Mouse (Mus musculus): ENCODE measurements at regions not wholly inside any gene's neighbourhood (a gene's known extent, or its start where the extent isn't known, plus 50 kb on each side); places are given as distances from the start of the nearest gene placed in this dataset.

- Histone ChIP-seq H3K4me1 (ENCODE audit: control insufficient read depth in 1 of 2, insufficient read depth in 2 of 2, low read length in 2 of 2) (peaks cover 3 to 8% of the 10 kb centered on the region in 2 experiments; a peak in 2 of 4 replicates), H3K79me2 (ENCODE audit: control insufficient read depth, insufficient read depth, low read length, poor library complexity) (no peaks in the 10 kb centered on the region), H3K27me3 (ENCODE audit: control insufficient read depth in 1 of 2, insufficient read depth in 2 of 2, low read length in 2 of 2) (no peaks in the 10 kb centered on the region), H3K9ac (ENCODE audit: control insufficient read depth, low read depth, low read length, poor library complexity, severe bottlenecking) (no peak overlapping the region), H3K36me3 (ENCODE audit: control insufficient read depth in 1 of 2, insufficient read depth in 2 of 2, low read length in 2 of 2) (peaks cover 0 to 3% of the 10 kb centered on the region in 2 experiments; a peak in 2 of 4 replicates), H3K9me3 (replicated peaks; ENCODE audit: insufficient read depth, low read length) (no peaks in the 10 kb centered on the region), H3K27ac (ENCODE audit: control insufficient read depth, low read depth, low read length) (no peak overlapping the region), H3K4me3 (ENCODE audit: control insufficient read depth in 1 of 2, insufficient read depth in 1 of 2, low read depth in 2 of 2, low read length in 2 of 2) (no peak overlapping the region)
- no peak for DNase-seq (ENCODE audit: low read depth, low spot score)
- TF ChIP-seq MAX (IDR thresholded peaks at IDR 0.05; ENCODE audit: low read length), result no peak
- TF ChIP-seq ZC3H11A (IDR thresholded peaks at IDR 0.05; ENCODE audit: low read depth, low read length), result no peak
- TF ChIP-seq NRF1 (IDR thresholded peaks at IDR 0.05; ENCODE audit: insufficient read depth, low read depth, low read length, poor library complexity, severe bottlenecking), result no peak
- no peak for TF ChIP-seq MAZ (IDR thresholded peaks at IDR 0.05; ENCODE audit: low read depth, low read length)
- TF ChIP-seq SMC3 (IDR thresholded peaks at IDR 0.05; ENCODE audit: low read depth, low read length), result no peak
Measured at GRCm38 (mm10) chr6:100176914-100177560, 110.2 kb downstream of the Rybp start.

GRCm38 (mm10) chr6:100170711-100171348 is 116.5 kb downstream of the Rybp start:
- Histone ChIP-seq H3K36me3 (ENCODE audit: control insufficient read depth in 1 of 2, insufficient read depth in 2 of 2, low read length in 2 of 2) (peaks cover 0 to 14% of the 10 kb centered on the region in 2 experiments; a peak in 2 of 4 replicates), H3K27ac (ENCODE audit: control insufficient read depth, low read depth, low read length) (peak overlapping the region; percentile 46), H3K27me3 (ENCODE audit: control insufficient read depth in 1 of 2, insufficient read depth in 2 of 2, low read length in 2 of 2) (no peaks in the 10 kb centered on the region), H3K4me1 (ENCODE audit: control insufficient read depth in 1 of 2, insufficient read depth in 2 of 2, low read length in 2 of 2) (peaks cover 4 to 19% of the 10 kb centered on the region in 2 experiments), H3K9ac (ENCODE audit: control insufficient read depth, low read depth, low read length, poor library complexity, severe bottlenecking) (peak overlapping the region; percentile 7; the same call in 1 of the 2 replicates), H3K4me3 (ENCODE audit: control insufficient read depth in 1 of 2, insufficient read depth in 1 of 2, low read depth in 2 of 2, low read length in 2 of 2) (peak overlapping the region; percentile 7 to 39; a peak in 3 of 4 replicates), H3K9me3 (replicated peaks; ENCODE audit: insufficient read depth, low read length) (no peaks in the 10 kb centered on the region), H3K79me2 (ENCODE audit: control insufficient read depth, insufficient read depth, low read length, poor library complexity) (no peaks in the 10 kb centered on the region)
- DNase-seq (ENCODE audit: low read depth, low spot score), result peak; percentile 69
- TF ChIP-seq USF2 (IDR thresholded peaks at IDR 0.05; ENCODE audit: borderline replicate concordance in 1 of 2, insufficient read depth in 1 of 2, low read depth in 1 of 2, low read length in 2 of 2), result no peak
- TF ChIP-seq POLR2AphosphoS5 (IDR thresholded peaks at IDR 0.05; ENCODE audit: borderline replicate concordance, low read depth, low read length), result no peak
- TF ChIP-seq TCF12 (IDR thresholded peaks at IDR 0.05; ENCODE audit: low read depth, low read length), result peak; percentile 64
- TF ChIP-seq CHD1 (IDR thresholded peaks at IDR 0.05; ENCODE audit: low read depth, low read length), result no peak
- TF ChIP-seq GABPA (IDR thresholded peaks at IDR 0.05; ENCODE audit: low read depth, low read length), result no peak
- TF ChIP-seq MAZ (IDR thresholded peaks at IDR 0.05; ENCODE audit: low read depth, low read length), result no peak
- peak; percentile 66; the same call in 1 of the 2 replicates for TF ChIP-seq BHLHE40 (IDR thresholded peaks at IDR 0.05; ENCODE audit: borderline replicate concordance, low read depth, low read length)
- TF ChIP-seq POLR2A (IDR thresholded peaks at IDR 0.05; ENCODE audit: control insufficient read depth in 1 of 2, insufficient read depth in 1 of 2, low read depth in 1 of 2, low read length in 2 of 2, poor library complexity in 1 of 2), result no peak
- no peak for TF ChIP-seq KAT2A (conservative IDR thresholded peaks at IDR 0.05; ENCODE audit: low read depth, low read length)
- no peak; the same call in 1 of the 2 replicates for TF ChIP-seq ZC3H11A (IDR thresholded peaks at IDR 0.05; ENCODE audit: low read depth, low read length)
- TF ChIP-seq GATA1 (IDR thresholded peaks at IDR 0.05; ENCODE audit: low read depth, low read length), result peak; percentile 60
- TF ChIP-seq NRF1 (IDR thresholded peaks at IDR 0.05; ENCODE audit: insufficient read depth, low read depth, low read length, poor library complexity, severe bottlenecking), result no peak
- no peak for TF ChIP-seq MAFK (IDR thresholded peaks at IDR 0.05; ENCODE audit: borderline replicate concordance, low read depth, low read length)
- TF ChIP-seq MEF2A (IDR thresholded peaks at IDR 0.05; ENCODE audit: extremely low read depth, insufficient replicate concordance, low read depth, low read length, poor library complexity, severe bottlenecking), result no peak
- no peak for TF ChIP-seq ZMIZ1 (IDR thresholded peaks at IDR 0.05; ENCODE audit: low read depth, low read length)
- TF ChIP-seq MAX (IDR thresholded peaks at IDR 0.05; ENCODE audit: low read length), result no peak
- no peak for TF ChIP-seq ZNF384 (IDR thresholded peaks at IDR 0.05; ENCODE audit: low read depth, low read length)
- peak; percentile 27; the same call in 1 of the 2 replicates for TF ChIP-seq ETS1 (IDR thresholded peaks at IDR 0.05; ENCODE audit: low read depth, low read length)
- TF ChIP-seq UBTF (IDR thresholded peaks at IDR 0.05; ENCODE audit: borderline replicate concordance, insufficient read depth, low read depth, low read length), result no peak
- TF ChIP-seq JUND (IDR thresholded peaks at IDR 0.05; ENCODE audit: low read depth, low read length), result no peak
- TF ChIP-seq E2F4 (IDR thresholded peaks at IDR 0.05; ENCODE audit: borderline replicate concordance, low read depth, low read length), result no peak
- TF ChIP-seq RCOR1 (IDR thresholded peaks at IDR 0.05; ENCODE audit: low read depth, low read length), result peak; percentile 24; the same call in 1 of the 2 replicates
- TF ChIP-seq SMC3 (IDR thresholded peaks at IDR 0.05; ENCODE audit: low read depth, low read length), result no peak
- no peak for TF ChIP-seq CHD2 (IDR thresholded peaks at IDR 0.05; ENCODE audit: low read length)
- no peak for TF ChIP-seq HCFC1 (IDR thresholded peaks at IDR 0.05; ENCODE audit: low read depth, low read length)
- TF ChIP-seq NELFE (IDR thresholded peaks at IDR 0.05; ENCODE audit: low read depth, low read length), result no peak
- TF ChIP-seq MYC (IDR thresholded peaks at IDR 0.05; ENCODE audit: low read depth, low read length), result no peak

Data from MEL (cell line).